Mouse (Mus musculus) kidney, adult 2 months (tissue): ENCODE results near the gene Cog4. TPM values are rescaled to one million over a fixed set of nuclear protein-coding genes. Genes with fewer than 3 reads are reported as not detected.
A peak's percentile ranks its signal among the peaks of the same experiment; 100 is the strongest.

Experiments used
- DNase-seq: peaks from one replicate; pipeline ENCODE4 v3.0.0; 2021
- H3K27ac ChIP-seq: fragments of 200-500 bp; 2 replicates; pipeline ENCODE4 v1.5.1; 2012; ENCODE audit warnings: low read depth, low read length, control low read depth, inconsistent platforms; ENCODE audit not compliant: insufficient read depth
- H3K27me3 ChIP-seq: fragments of 200-500 bp; replicated peaks from 2 replicates; pipeline ENCODE4 v1.6.1; 2012; ENCODE audit warnings: mild to moderate bottlenecking, moderate library complexity, low read length, inconsistent platforms; ENCODE audit not compliant: control insufficient read depth, insufficient read depth
- H3K36me3 ChIP-seq: fragments of 200-500 bp; 2 replicates; pipeline ENCODE4 v1.6.1; 2012; ENCODE audit warnings: mild to moderate bottlenecking, moderate library complexity, low read length, inconsistent platforms; ENCODE audit not compliant: control insufficient read depth, insufficient read depth
- H3K4me1 ChIP-seq: fragments of 200-500 bp; 2 replicates; pipeline ENCODE4 v1.6.1; 2011; ENCODE audit warnings: low read length; ENCODE audit not compliant: control insufficient read depth, insufficient read depth
- H3K4me3 ChIP-seq: fragments of 200-500 bp; 2 replicates; pipeline ENCODE4 v1.5.1; 2011; ENCODE audit warnings: mild to moderate bottlenecking, low read depth, low read length, control low read depth; ENCODE audit not compliant: insufficient read depth
- CTCF ChIP-seq: fragments of 200-500 bp; conservative IDR thresholded peaks from 2 replicates; pipeline ENCODE4 v1.5.1; 2011; ENCODE audit warnings: low read depth, mild to moderate bottlenecking, control low read depth, low read length, moderate library complexity, mixed read lengths; ENCODE audit not compliant: insufficient read depth, insufficient read length
- POLR2A ChIP-seq: fragments of 200-500 bp; IDR thresholded peaks from one replicate; pipeline ENCODE4 v1.6.1; 2011; ENCODE audit warnings: low read depth, low read length, control low read depth
- WGBS: fragments of 180-500 bp; shearing (Covaris S2); methylation state at CpG from one replicate; pipeline ENCODE4 v1.1.7; 2018; 5-methylcytosine and 5-hydroxymethylcytosine counted together
- polyA plus RNA-seq: library from polyadenylated mRNA; depleted of rRNA; stranded (reverse); fragments of >200 nt; gene quantifications from 2 replicates; pipeline ENCODE4 v1.2.3, GENCODE M21; 2012

Cog4 gene
- polyA plus RNA-seq, 1 experiment, result 42.9 TPM

DNA sequence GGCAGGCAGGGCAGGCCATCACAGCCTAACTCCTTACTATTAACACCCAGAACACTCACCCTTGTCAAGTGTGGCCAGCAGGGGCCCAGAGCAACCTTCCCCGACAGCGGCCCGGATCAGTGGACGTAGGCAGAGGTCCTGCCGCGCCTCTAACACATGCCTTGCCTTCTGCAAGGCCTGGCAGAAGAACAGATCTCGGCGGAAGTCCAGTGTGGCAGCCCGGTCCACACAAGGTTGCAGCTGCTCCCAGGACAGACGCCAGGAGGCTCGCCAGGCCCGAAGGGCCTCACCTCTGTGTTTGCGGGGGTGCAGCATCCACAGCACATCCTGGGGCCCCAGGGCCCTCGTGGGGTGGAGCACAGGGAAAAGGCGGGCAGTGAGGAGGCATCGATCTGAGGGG lies 42.5 kb downstream of the Cog4 start:
- TF ChIP-seq CTCF, result no peak
- TF ChIP-seq POLR2A, result no peak
- 89% methylated on average over 16 of the region's 16 CpGs for WGBS
- no peak overlapping the region for H3K4me3 ChIP-seq
- no peaks in the 10 kb centered on the region for H3K27me3 ChIP-seq
- no peaks in the 10 kb centered on the region for H3K4me1 ChIP-seq
- no peak for DNase-seq
- no peak overlapping the region for H3K27ac ChIP-seq
- peaks cover 1% of the 10 kb centered on the region for H3K36me3 ChIP-seq

DNA sequence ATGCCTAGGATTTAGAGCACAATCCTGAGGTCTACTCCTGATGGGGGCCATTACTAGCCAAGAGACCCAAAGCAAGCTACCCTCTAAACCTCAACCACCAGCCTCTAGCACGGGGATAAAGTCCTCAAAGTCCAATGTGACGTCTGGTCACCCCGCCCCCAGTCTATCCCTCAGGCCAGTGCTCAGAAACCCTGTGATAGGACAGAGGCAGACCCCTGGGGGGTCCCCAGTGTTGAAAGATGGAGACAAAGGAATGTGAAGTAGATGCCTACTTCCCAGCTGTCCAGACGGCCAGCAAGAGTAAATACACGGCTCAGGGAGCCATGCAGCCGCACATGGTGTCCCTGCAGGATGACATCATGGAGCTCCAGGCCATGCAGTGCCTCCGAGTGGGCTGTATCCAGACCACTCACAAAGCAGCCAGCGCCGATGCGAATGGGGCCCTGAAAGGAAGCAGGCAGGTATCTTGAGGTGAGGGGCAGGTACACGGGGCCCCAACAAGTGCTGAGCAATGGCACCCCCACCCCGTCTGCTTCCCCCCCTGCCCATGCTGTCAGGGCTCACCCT lies 43.6 kb downstream of the Cog4 start:
- TF ChIP-seq CTCF (no peak), POLR2A (no peak)
- Histone ChIP-seq H3K36me3 (peaks cover 1% of the 10 kb centered on the region), H3K4me3 (no peak overlapping the region), H3K4me1 (no peaks in the 10 kb centered on the region), H3K27ac (no peak overlapping the region), H3K27me3 (no peaks in the 10 kb centered on the region)
- no peak for DNase-seq
- 85% methylated on average over 12 of the region's 12 CpGs for WGBS

- TF ChIP-seq POLR2A, result no peak
- TF ChIP-seq CTCF, result 0 out of 2 replicates have a peak, but pooled peaks have one; percentile 5
- no peaks in the 10 kb centered on the region for H3K27me3 ChIP-seq
- peaks cover 1% of the 10 kb centered on the region for H3K36me3 ChIP-seq
- H3K4me1 ChIP-seq, result no peaks in the 10 kb centered on the region
- WGBS, result 90% methylated on average over 7 of the region's 7 CpGs
- H3K4me3 ChIP-seq, result no peak overlapping the region
- no peak overlapping the region for H3K27ac ChIP-seq
- no peak for DNase-seq
Measured at GRCm38 (mm10) chr8:110892040-110892439, 45.6 kb downstream of the Cog4 start.

DNA sequence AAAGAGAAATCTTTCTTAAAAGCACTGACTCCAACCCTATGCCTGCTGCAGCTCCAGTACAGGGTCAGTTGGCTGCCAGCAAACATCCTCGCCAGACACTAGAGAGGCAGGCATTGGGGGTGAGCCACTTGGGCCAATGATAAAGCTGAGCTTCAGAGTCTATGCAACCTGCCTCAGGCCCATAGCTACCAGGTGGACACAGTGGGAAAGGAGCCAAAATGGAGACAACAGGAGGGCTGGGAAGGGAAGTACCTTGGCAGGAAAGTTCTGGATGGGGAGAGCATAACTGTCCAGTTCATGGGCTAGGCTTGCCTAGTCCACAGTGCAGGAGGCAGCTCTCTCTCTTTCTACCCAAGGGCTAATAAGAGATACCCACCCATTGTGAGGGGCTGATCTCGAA lies 46.5 kb downstream of the Cog4 start:
- Histone ChIP-seq H3K36me3 (peaks cover 1% of the 10 kb centered on the region), H3K4me3 (no peak overlapping the region), H3K27me3 (no peaks in the 10 kb centered on the region), H3K27ac (no peak overlapping the region), H3K4me1 (no peaks in the 10 kb centered on the region)
- DNase-seq, result no peak
- TF ChIP-seq CTCF (no peak), POLR2A (no peak)
- WGBS, result 95% methylated on average over 2 of the region's 2 CpGs

DNA sequence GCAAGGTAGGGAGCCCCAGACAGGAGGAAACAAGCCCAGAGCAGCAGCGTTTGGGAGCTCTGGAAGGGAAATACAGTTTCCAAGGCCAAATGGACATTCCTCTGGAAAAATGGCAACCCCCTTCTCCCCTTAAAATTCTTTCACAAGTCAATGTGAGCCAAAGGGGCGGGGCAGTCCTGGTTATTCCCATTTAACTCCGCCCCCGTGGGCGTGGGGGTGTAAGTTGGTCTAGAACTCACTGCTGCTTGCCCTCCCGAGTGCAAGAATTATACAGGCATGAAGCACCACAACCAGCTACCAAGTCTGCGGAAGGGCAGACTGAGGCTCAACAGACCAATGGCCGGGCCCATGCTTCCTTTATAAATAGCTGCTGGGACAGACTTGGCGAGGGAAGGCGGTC lies 48.5 kb downstream of the Cog4 start:
- no peak for DNase-seq
- Histone ChIP-seq H3K27ac (no peak overlapping the region), H3K4me3 (no peak overlapping the region), H3K27me3 (no peaks in the 10 kb centered on the region), H3K36me3 (no peaks in the 10 kb centered on the region; the same call in 1 of the 2 replicates), H3K4me1 (no peaks in the 10 kb centered on the region)
- no peak for TF ChIP-seq CTCF
- no peak for TF ChIP-seq POLR2A
- WGBS, result 79% methylated on average over 10 of the region's 10 CpGs

GRCm38 (mm10) chr8:110895254-110895653 lies 48.9 kb downstream of the Cog4 start:
- no peaks in the 10 kb centered on the region; the same call in 1 of the 2 replicates for H3K36me3 ChIP-seq
- WGBS, result 89% methylated on average over 8 of the region's 9 CpGs
- no peaks in the 10 kb centered on the region for H3K4me1 ChIP-seq
- no peak for TF ChIP-seq CTCF
- TF ChIP-seq POLR2A, result no peak
- no peaks in the 10 kb centered on the region for H3K27me3 ChIP-seq
- no peak for DNase-seq
- no peak overlapping the region for H3K27ac ChIP-seq
- H3K4me3 ChIP-seq, result no peak overlapping the region

DNA sequence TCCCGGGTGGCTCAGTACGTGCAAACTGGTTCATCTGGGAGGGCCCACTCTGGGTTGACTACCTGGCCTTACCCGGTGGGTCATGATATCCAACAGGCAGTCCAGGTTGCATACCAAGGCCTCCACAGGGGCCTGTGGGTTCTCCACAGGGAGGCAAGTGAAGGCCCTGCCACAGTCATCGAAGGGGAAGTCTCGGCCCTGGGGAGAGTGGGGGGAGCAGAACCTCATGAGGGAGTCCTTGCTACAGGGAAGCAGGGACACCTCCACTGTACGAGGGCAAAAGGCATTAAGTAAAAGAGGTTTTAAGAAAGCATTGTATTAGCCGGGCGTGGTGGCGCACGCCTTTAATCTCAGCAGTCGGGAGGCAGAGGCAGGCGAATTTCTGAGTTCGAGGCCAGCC lies 49.4 kb downstream of the Cog4 start:
- WGBS, result 95% methylated on average over 13 of the region's 13 CpGs
- H3K4me3 ChIP-seq, result no peak overlapping the region
- H3K4me1 ChIP-seq, result no peaks in the 10 kb centered on the region; the same call in 1 of the 2 replicates
- H3K27me3 ChIP-seq, result no peaks in the 10 kb centered on the region
- TF ChIP-seq CTCF (no peak), POLR2A (no peak)
- DNase-seq, result no peak
- no peak overlapping the region for H3K27ac ChIP-seq
- H3K36me3 ChIP-seq, result no peaks in the 10 kb centered on the region; the same call in 1 of the 2 replicates
